Mouse (Mus musculus): ENCODE results near the gene Kif20b. TPM values are rescaled to one million over a fixed set of nuclear protein-coding genes. Genes with fewer than 3 reads are reported as not detected.

The Kif20b gene
- 1 to 10 TPM; 1.2 to 1.5 TPM for total RNA-seq (2021)

DNA sequence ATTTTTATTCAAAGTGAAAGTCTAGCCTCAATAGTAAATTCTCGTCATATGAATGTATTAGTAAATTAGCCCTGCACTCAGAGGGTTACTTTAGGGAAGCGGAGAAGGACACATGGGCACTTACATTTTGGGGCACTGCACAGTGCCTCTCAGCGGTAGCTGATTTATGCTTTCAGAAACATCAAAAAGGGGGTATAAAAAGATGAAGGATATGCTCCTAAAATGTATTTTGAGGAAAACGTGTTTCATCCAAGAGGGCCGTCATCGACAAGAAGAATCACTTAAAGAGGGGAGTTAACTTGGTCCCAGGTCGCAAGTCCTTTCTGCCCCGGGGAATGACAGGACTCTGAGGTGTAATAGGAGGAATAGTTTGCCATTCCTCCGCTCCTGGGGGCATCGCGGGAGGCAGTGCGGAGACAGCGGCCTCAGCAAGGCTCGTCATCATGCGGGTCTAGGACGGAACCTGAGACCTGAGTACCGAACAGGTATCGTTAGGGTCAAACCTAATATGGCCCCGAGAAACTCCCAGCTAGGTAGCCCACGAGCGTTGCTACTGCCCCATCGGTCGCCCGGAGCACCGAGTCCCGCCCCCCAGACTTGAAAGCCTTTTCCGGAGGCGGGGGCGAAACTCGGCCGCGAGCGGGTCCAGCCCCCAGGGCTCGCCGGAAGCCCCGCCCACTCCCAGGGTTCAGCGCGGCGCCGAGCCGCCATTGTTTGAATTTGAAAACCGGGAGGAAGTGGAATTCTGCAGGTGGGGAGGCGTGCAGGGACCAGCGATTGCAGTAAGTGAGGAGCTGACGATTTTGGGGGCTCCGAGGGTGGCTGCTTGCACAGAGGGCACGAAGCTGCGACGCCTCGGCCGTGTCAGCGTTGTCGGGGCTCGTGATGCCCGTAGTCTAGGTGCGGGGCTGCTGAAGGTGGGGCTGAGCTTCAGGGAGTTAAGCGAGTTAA lies at the start of gene Kif20b:
Gene Kif20b, plus strand, starts transcription at position 710 of the 951 bp plus-strand sequence.
- peak; percentile 84 to 88 for DNase-seq

GRCm38 (mm10) chr19:34876676-34877075 lies 45.5 kb upstream of the Kif20b start:
- no peak for DNase-seq

- peak; percentile 82 to 87 for DNase-seq
These were observed 44.1 kb upstream of the Kif20b start for GRCm38 (mm10) chr19:34877898-34878602.

GRCm38 (mm10) chr19:34878603-34879541 lies 43.3 kb upstream of the Kif20b start, which contains the start of gene Pank1:
TSS of gene Pank1 (minus strand) at chr19:34879455.
- peak; percentile 81 to 84 for DNase-seq

- no peak for DNase-seq
These were observed 42.5 kb upstream of the Kif20b start for GRCm38 (mm10) chr19:34879624-34880023.

GRCm38 (mm10) chr19:34881160-34881559 lies 41.0 kb upstream of the Kif20b start:
- no peak for DNase-seq

- no peak for DNase-seq
These were observed 39.7 kb upstream of the Kif20b start for GRCm38 (mm10) chr19:34882443-34882842.

- no peak for DNase-seq
These were observed 38.5 kb upstream of the Kif20b start for GRCm38 (mm10) chr19:34883526-34884224.

GRCm38 (mm10) chr19:34886324-34886723 lies 35.8 kb upstream of the Kif20b start:
- DNase-seq: no peak

DNA sequence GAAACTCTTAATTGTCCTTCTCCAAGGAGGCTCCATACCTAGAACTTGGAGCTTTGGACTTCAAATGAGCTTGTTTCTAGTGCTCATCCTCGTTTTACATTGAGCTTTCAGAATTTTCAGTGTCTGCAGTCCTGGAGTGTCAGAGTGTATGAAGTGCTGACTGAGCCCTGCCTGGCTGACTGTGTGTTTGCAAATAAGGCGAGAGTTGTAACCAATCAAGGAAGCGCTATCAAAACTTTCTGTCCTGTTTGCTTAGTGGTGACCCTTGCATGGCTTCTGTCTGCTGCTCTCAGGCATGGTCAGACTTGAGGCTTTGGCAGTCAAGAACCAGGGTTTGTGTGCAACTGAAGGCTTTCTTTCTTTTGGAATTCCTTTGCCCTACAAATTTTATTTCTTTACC lies 31.2 kb upstream of the Kif20b start:
- DNase-seq: no peak

GRCm38 (mm10) chr19:34891590-34891989 lies 30.6 kb upstream of the Kif20b start:
- no peak for DNase-seq

DNA sequence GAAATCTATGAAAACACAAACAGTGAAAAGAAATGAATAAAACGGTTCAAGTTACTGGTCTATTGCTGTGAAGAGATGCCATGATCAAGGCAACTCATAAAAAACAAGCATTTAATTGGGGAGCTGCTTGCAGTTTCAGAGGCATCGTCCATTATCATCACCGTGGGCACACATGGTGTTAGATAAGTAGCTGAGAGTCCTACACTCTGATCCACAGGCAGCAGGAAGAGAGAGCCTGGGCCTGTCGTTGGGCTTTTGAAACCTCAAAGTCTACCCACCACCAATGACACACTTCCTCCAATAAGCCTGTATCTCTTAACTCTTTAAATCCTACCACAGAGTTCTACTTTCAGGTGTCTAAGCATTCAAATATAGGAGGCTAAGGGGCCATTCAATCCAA lies 27.1 kb upstream of the Kif20b start:
- no peak for DNase-seq

- no peak for DNase-seq
These were observed 24.8 kb upstream of the Kif20b start for GRCm38 (mm10) chr19:34897082-34897965.

DNA sequence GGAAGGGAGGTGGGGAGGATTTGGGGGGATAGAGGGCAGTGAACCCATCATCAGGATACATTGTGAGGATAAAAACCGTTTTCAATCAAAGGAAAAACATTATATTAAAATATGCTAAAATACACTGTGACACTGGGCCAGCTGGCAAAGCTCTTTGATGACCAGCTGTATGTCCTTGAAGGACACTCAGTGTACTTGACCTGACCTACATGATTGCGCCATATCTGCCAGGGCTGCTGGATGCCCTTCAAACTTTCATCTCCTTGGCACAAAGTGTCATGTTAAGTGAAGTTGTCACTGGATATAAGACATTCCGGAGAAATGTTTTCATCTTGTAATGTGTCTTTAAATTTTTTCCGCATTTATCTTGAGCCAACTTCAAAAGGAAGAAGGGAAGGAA lies 23.2 kb upstream of the Kif20b start:
- no peak for DNase-seq

- DNase-seq: no peak
These were observed 20.9 kb upstream of the Kif20b start for GRCm38 (mm10) chr19:34901266-34901665.

GRCm38 (mm10) chr19:34901735-34902134 lies 20.4 kb upstream of the Kif20b start:
- DNase-seq: no peak

DNA sequence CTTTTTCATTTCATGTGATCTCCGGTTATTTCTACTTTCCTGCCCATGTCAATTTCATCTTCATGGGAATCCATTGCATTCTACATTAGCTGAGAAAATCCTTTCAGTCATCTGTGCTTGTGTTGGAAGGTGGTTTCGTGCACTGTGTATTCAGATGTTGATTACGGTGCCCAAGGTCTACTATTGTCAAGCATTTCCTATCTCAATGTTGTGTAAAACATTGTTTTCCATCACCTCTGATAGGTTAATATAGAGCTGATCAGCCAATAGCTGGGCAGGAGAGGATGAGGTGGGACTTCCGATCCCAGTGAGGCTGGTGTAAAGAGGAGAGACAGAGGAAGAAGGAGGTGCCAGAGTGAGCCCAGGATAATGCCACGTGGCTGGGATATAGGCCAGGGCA lies 18.1 kb upstream of the Kif20b start:
- DNase-seq: no peak

- no peak for DNase-seq
These were observed 16.7 kb upstream of the Kif20b start for GRCm38 (mm10) chr19:34905424-34905823.

DNA sequence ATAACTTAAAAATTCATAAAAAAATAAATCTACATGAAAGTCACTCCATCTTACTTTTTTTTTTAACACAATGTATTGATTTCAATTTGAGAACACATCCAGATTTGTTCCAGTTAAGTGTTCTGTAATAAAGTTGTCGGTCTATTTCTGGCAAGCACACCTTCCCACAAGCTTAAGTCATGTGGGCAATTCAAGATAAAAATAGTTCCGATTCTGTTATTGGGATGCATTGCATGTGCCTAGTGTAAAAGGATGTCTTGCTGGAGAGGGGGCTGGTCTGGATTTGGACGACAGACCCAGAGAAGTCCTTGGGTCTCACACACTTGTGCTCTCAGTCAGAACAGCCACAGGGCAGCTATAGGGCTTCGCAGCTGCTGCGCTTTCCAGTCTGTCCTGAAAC lies 15.4 kb upstream of the Kif20b start:
- no peak for DNase-seq

DNA sequence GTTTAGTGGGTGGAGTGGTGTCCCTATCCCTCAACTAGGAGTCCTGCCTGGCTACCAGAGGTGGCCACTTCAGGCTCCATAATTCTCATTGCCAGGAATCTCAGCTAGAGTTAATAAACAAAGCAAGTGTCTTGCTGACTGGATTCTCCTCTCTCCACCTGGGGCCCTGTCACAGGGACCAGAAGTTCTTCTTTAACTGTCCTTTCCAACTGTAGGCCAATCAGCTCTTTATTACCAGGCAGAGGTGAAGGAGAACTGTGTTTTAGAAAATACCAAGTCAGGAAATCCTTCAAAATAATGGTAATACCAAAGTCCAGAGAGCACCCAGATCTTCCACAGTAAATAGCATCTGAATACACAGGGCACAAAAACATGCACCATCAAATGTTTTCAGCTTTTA lies 9.8 kb upstream of the Kif20b start:
- no peak for DNase-seq

DNA sequence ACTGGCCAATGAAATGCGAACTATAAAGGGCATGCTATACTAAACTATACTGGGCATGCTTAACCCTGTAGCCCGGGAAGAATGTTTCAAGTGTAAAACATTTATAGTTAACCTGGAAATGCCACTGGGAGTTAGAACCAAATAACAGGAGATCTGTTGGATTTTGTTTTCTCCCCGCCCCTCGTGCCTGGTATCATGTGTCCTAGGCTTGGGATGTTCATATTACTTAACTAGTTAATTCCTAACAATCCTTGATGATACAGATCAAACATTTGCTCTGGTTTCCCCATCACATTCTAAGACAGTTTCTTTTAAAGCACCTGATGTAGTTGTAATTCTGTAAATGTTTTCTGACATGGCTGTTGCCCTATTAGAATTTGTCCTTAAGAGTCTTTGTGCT lies 2.1 kb upstream of the Kif20b start:
- DNase-seq: no peak
